Mouse (Mus musculus) C2C12 (cell line): ENCODE measurements around the gene Ppp1r12b.

Source experiments
- CTCF ChIP-seq: IDR thresholded peaks from one replicate; pipeline ENCODE4 v1.5.1; 2011; ENCODE audit not compliant: control insufficient read depth, insufficient read depth, insufficient read length
- FOSL1 ChIP-seq: IDR thresholded peaks from one replicate; pipeline ENCODE4 v1.8.0; 2011; ENCODE audit warnings: mild to moderate bottlenecking, low read length; ENCODE audit not compliant: poor library complexity, insufficient read depth, severe bottlenecking
- MAX ChIP-seq: IDR thresholded peaks from one replicate; pipeline ENCODE4 v1.6.1; 2011; ENCODE audit warnings: mild to moderate bottlenecking, control low read depth
- MYOD1 ChIP-seq: IDR thresholded peaks from one replicate; pipeline ENCODE4 v1.6.1; 2011; ENCODE audit warnings: low read depth; ENCODE audit not compliant: control insufficient read depth, insufficient read length
- MYOG ChIP-seq: IDR thresholded peaks from one replicate; pipeline ENCODE4 v1.6.1; 2011; ENCODE audit not compliant: control insufficient read depth, insufficient read length; ENCODE audit errors: extremely low read depth
- USF1 ChIP-seq: IDR thresholded peaks from one replicate; pipeline ENCODE4 v1.6.1; 2011; ENCODE audit warnings: low read depth, mild to moderate bottlenecking, control low read depth, moderate library complexity

- TF ChIP-seq USF1, result no peak
- no peak for TF ChIP-seq CTCF
- TF ChIP-seq MYOD1, result no peak
- TF ChIP-seq MAX, result no peak
- TF ChIP-seq MYOG, result no peak
- no peak for TF ChIP-seq FOSL1
These were observed 89.3 kb downstream of the Ppp1r12b start for GRCm38 (mm10) chr1:134866426-134866825.
